Mouse (Mus musculus) CH12.LX (cell line): ENCODE results near the gene 4930402H24Rik. TPM values are rescaled to one million over a fixed set of nuclear protein-coding genes. Genes with fewer than 3 reads are reported as not detected.

Experiments
- DNase-seq: peaks from one replicate; pipeline ENCODE4 v3.0.0-alpha.2; 2013; ENCODE audit errors: extremely low read depth
- H3K27ac ChIP-seq: 2 replicates; pipeline ENCODE4 v1.5.1; 2012; ENCODE audit warnings: low read depth, mild to moderate bottlenecking, control low read depth, moderate library complexity; ENCODE audit not compliant: insufficient read depth
- H3K27me3 ChIP-seq: replicated peaks from 2 replicates; pipeline ENCODE3; 2012; ENCODE audit warnings: inconsistent platforms
- H3K36me3 ChIP-seq, 2 experiments: replicated peaks in 1 of 2; 2 replicates each; pipeline versions ENCODE3 to v1.6.1; 2012; ENCODE audit warnings: inconsistent platforms in 1 of 2, low read length in 1 of 2, mild to moderate bottlenecking in 1 of 2, mixed read lengths in 1 of 2, moderate library complexity in 1 of 2; ENCODE audit not compliant: control insufficient read depth in 1 of 2, insufficient read depth in 1 of 2
- H3K4me1 ChIP-seq, 2 experiments: 2 replicates each; pipeline ENCODE4 v1.6.1; 2012; ENCODE audit warnings: inconsistent platforms in 1 of 2, moderate library complexity in 1 of 2; ENCODE audit not compliant: insufficient read depth in 2 of 2, control insufficient read depth in 1 of 2
- H3K4me2 ChIP-seq: 2 replicates; pipeline ENCODE4 v1.6.1; 2012; ENCODE audit warnings: low read depth, mild to moderate bottlenecking, control low read depth; ENCODE audit not compliant: poor library complexity, insufficient read depth, severe bottlenecking
- H3K4me3 ChIP-seq, 3 experiments: fragments of 150-350 bp in 1 of 3; sonication (generic) in 1 of 3; replicated peaks in 1 of 3; 2 replicates each; pipeline versions ENCODE3 to v1.5.1; 2011 to 2012; ENCODE audit warnings: low read depth in 2 of 3, low read length in 2 of 3, mild to moderate bottlenecking in 2 of 3, moderate library complexity in 2 of 3, control low read depth in 1 of 3, improper control_type of control experiment in 1 of 3, inconsistent platforms in 1 of 3, mixed read lengths in 1 of 3; ENCODE audit not compliant: poor library complexity in 1 of 3
- H3K79me2 ChIP-seq: replicated peaks from 2 replicates; pipeline ENCODE4 v1.6.1; 2012; ENCODE audit warnings: mild to moderate bottlenecking, moderate library complexity; ENCODE audit not compliant: control insufficient read depth, poor library complexity, insufficient read depth, severe bottlenecking; ENCODE audit errors: extremely low read depth
- H3K9ac ChIP-seq: 2 replicates; pipeline ENCODE4 v1.6.1; 2012; ENCODE audit warnings: low read depth, mild to moderate bottlenecking, control low read depth, moderate library complexity; ENCODE audit not compliant: insufficient read depth
- H3K9me3 ChIP-seq: replicated peaks from 2 replicates; pipeline ENCODE3; 2012; ENCODE audit warnings: low read length, inconsistent platforms, mixed read lengths
- BHLHE40 ChIP-seq: IDR thresholded peaks from 2 replicates; pipeline ENCODE4 v1.6.1; 2011; ENCODE audit warnings: mild to moderate bottlenecking, low read depth, low read length, improper control_type of control experiment
- CHD1 ChIP-seq: IDR thresholded peaks from 2 replicates; pipeline ENCODE4 v1.6.1; 2012; ENCODE audit warnings: low read depth, low read length, improper control_type of control experiment, inconsistent platforms
- CHD2 ChIP-seq: IDR thresholded peaks from 2 replicates; pipeline ENCODE4 v1.6.1; 2011; ENCODE audit warnings: low read length, improper control_type of control experiment
- CTCF ChIP-seq, 2 experiments: IDR thresholded peaks in 1 of 2; conservative IDR thresholded peaks in 1 of 2; 2 replicates each; pipeline ENCODE4 v1.5.1; 2011 to 2012; ENCODE audit warnings: low read depth in 2 of 2, low read length in 2 of 2, improper control_type of control experiment in 1 of 2, inconsistent platforms in 1 of 2, mild to moderate bottlenecking in 1 of 2, moderate library complexity in 1 of 2
- EP300 ChIP-seq: IDR thresholded peaks from 2 replicates; pipeline ENCODE4 v1.6.1; 2011; ENCODE audit warnings: low read length, improper control_type of control experiment
- JUND ChIP-seq: conservative IDR thresholded peaks from 2 replicates; pipeline ENCODE4 v1.6.1; 2011; ENCODE audit warnings: low read depth, low read length, improper control_type of control experiment
- MEF2A ChIP-seq: IDR thresholded peaks from 2 replicates; pipeline ENCODE4 v1.6.1; 2014; ENCODE audit warnings: low read depth, mild to moderate bottlenecking, inconsistent platforms, low read length, improper control_type of control experiment, borderline replicate concordance
- MXI1 ChIP-seq: IDR thresholded peaks from 2 replicates; pipeline ENCODE4 v1.6.1; 2011; ENCODE audit warnings: mild to moderate bottlenecking, low read depth, low read length, improper control_type of control experiment
- NELFE ChIP-seq: IDR thresholded peaks from 2 replicates; pipeline ENCODE4 v1.6.1; 2011; ENCODE audit warnings: low read depth, low read length, improper control_type of control experiment
- NRF1 ChIP-seq: IDR thresholded peaks from 2 replicates; pipeline ENCODE4 v1.6.1; 2014; ENCODE audit warnings: low read depth, mild to moderate bottlenecking, inconsistent platforms, low read length, improper control_type of control experiment, moderate library complexity
- POLR2AphosphoS2 ChIP-seq: IDR thresholded peaks from 2 replicates; pipeline ENCODE4 v1.6.1; 2011; ENCODE audit warnings: low read depth, low read length, improper control_type of control experiment
- RCOR1 ChIP-seq: conservative IDR thresholded peaks from 2 replicates; pipeline ENCODE4 v1.6.1; 2012; ENCODE audit warnings: low read depth, mild to moderate bottlenecking, inconsistent platforms, low read length, improper control_type of control experiment
- TBP ChIP-seq: conservative IDR thresholded peaks from 2 replicates; pipeline ENCODE4 v1.6.1; 2011; ENCODE audit warnings: low read depth, low read length, improper control_type of control experiment
- TCF12 ChIP-seq: IDR thresholded peaks from 2 replicates; pipeline ENCODE4 v1.6.1; 2014; ENCODE audit warnings: low read depth, mild to moderate bottlenecking, inconsistent platforms, low read length, improper control_type of control experiment
- UBTF ChIP-seq: IDR thresholded peaks from 2 replicates; pipeline ENCODE4 v1.6.1; 2012; ENCODE audit warnings: low read depth, mild to moderate bottlenecking, inconsistent platforms, low read length, improper control_type of control experiment, moderate library complexity
- USF1 ChIP-seq: IDR thresholded peaks from 2 replicates; pipeline ENCODE4 v1.6.1; 2014; ENCODE audit warnings: low read depth, mild to moderate bottlenecking, inconsistent platforms, low read length, improper control_type of control experiment
- USF2 ChIP-seq: conservative IDR thresholded peaks from 2 replicates; pipeline ENCODE4 v1.6.1; 2011; ENCODE audit warnings: low read depth, low read length, improper control_type of control experiment
- ZC3H11A ChIP-seq: IDR thresholded peaks from 2 replicates; pipeline ENCODE4 v1.6.1; 2012; ENCODE audit warnings: low read depth, mild to moderate bottlenecking, inconsistent platforms, low read length, improper control_type of control experiment
- ZKSCAN1 ChIP-seq: IDR thresholded peaks from 2 replicates; pipeline ENCODE4 v1.6.1; 2012; ENCODE audit warnings: low read depth, inconsistent platforms, low read length, improper control_type of control experiment, borderline replicate concordance
- dilution Hi-C: fragments of 300-500 bp; cut with MboI; formaldehyde crosslinking; loops from 2 replicates; pipeline ENCODE4 v1.14.3; 2020; ENCODE audit warnings: low sequenced_read_pairs; ENCODE audit not compliant: extremely low pct_unique_long_range_greater_than_20kb, extremely low pct_ligation_motif_present
- in situ Hi-C: fragments of 300-500 bp; cut with MboI; formaldehyde crosslinking; loops from 3 replicates; pipeline ENCODE4 v1.14.3; 2019; ENCODE audit warnings: low sequenced_read_pairs, low pct_ligation_motif_present, low pct_unique_long_range_greater_than_20kb, mixed read lengths
- polyA plus RNA-seq: library from polyadenylated mRNA; unstranded; fragments of >175 nt; gene quantifications from 2 replicates; pipeline ENCODE4 v1.2.1, GENCODE M21; 2012; ENCODE audit warnings: low read depth; ENCODE audit not compliant: insufficient read length
- total RNA-seq, 2 experiments: library from RNA; depleted of rRNA; stranded (reverse); fragments of 300-350 nt in 1 of 2; fragments of >200 nt in 1 of 2; gene quantifications; 2 replicates each; pipeline ENCODE4 v1.2.3; 2012 to 2014

The 4930402H24Rik gene
- total and polyA plus RNA-seq, 3 experiments: 4.2 to 4.8 (median 4.2) TPM

- in situ Hi-C loops: loop anchor here (10.0 kb wide), 1 partner anchor 171 kb away; no protein-coding TSS in a partner anchor
- DNase-seq: no peak
- Histone ChIP-seq H3K4me3 (no peak overlapping the region), H3K9ac (no peak overlapping the region), H3K79me2 (no peaks in the 10 kb centered on the region), H3K27me3 (no peaks in the 10 kb centered on the region), H3K9me3 (no peaks in the 10 kb centered on the region), H3K27ac (no peak overlapping the region), H3K4me2 (no peak overlapping the region), H3K4me1 (peaks cover 0 to 9% of the 10 kb centered on the region in 2 experiments; a peak in 1 of 4 replicates), H3K36me3 (peaks cover 0 to 29% of the 10 kb centered on the region in 2 experiments)
- dilution Hi-C loops: no loop called here
- TF ChIP-seq MEF2A (peak; percentile 17; the same call in 1 of the 2 replicates), POLR2AphosphoS2 (no peak), UBTF (no peak), TBP (no peak), CHD2 (no peak), BHLHE40 (no peak), ZKSCAN1 (no peak), EP300 (no peak)
Observed at GRCm38 (mm10) chr2:130765396-130765795, 140.8 kb downstream of the 4930402H24Rik start.

- Histone ChIP-seq H3K9me3 (no peaks in the 10 kb centered on the region), H3K4me3 (no peak overlapping the region), H3K27ac (no peak overlapping the region), H3K36me3 (peaks cover 0 to 15% of the 10 kb centered on the region in 2 experiments), H3K4me1 (peaks cover 0 to 9% of the 10 kb centered on the region in 2 experiments; a peak in 1 of 4 replicates), H3K9ac (no peak overlapping the region), H3K27me3 (no peaks in the 10 kb centered on the region), H3K4me2 (no peak overlapping the region), H3K79me2 (no peaks in the 10 kb centered on the region)
- dilution Hi-C loops: no loop called here
- no peak for TF ChIP-seq NELFE
- TF ChIP-seq RCOR1: no peak
- TF ChIP-seq EP300: no peak
- no peak for TF ChIP-seq USF2
- no peak for TF ChIP-seq CHD1
- no peak for TF ChIP-seq ZC3H11A
- no peak for TF ChIP-seq CTCF (conservative IDR thresholded peaks at IDR 0.05 in 1 of 2, IDR thresholded peaks at IDR 0.05 in 1 of 2; ENCODE audit: low read depth in 2 of 2, low read length in 2 of 2)
- no peak for TF ChIP-seq ZKSCAN1
- TF ChIP-seq USF1: no peak
- TF ChIP-seq JUND: no peak
- TF ChIP-seq MXI1: no peak
- no peak for TF ChIP-seq POLR2AphosphoS2
- no peak for TF ChIP-seq TCF12
- TF ChIP-seq NRF1: no peak
- no peak for DNase-seq
- in situ Hi-C loops: loop anchor here (10.0 kb wide), 1 partner anchor 166 kb away; no protein-coding TSS in a partner anchor
Observed at GRCm38 (mm10) chr2:130760876-130761275, 145.3 kb downstream of the 4930402H24Rik start.
